Mouse (Mus musculus) adrenal gland, adult 8-10 months (tissue): ENCODE data around the gene Lce1b. TPM values are rescaled to one million over a fixed set of nuclear protein-coding genes. Genes with fewer than 3 reads are reported as not detected.
"Not testable (repeated sequence)": the region's sequence is repeated elsewhere in the genome, so short reads cannot be mapped to it uniquely, and the experiment has no call there.

Experiments used
- DNase-seq: peaks from one replicate; pipeline ENCODE4 v3.0.0; 2022
- total RNA-seq, 4 experiments: library from RNA; stranded (reverse); gene quantifications; 2 replicates each; pipeline ENCODE4 v1.2.4; 2022

Gene Lce1b
- total RNA-seq, result not detected

GRCm38 (mm10) chr3:92656826-92657225, at the start of gene Lce1b:
Gene Lce1b (minus strand): TSS chr3:92656926.
- no peak for DNase-seq

- DNase-seq, result no peak
Measured at GRCm38 (mm10) chr3:92694613-92695012, 37.9 kb upstream of the Lce1b start.

- no peak for DNase-seq
Measured at GRCm38 (mm10) chr3:92691688-92692087, 35.0 kb upstream of the Lce1b start.

- DNase-seq, result not testable (repeated sequence)
Measured at GRCm38 (mm10) chr3:92689154-92689553, 32.4 kb upstream of the Lce1b start.

GRCm38 (mm10) chr3:92687110-92687509, 30.4 kb upstream of the Lce1b start, which contains the start of gene Lce1d:
Gene Lce1d (minus strand): TSS chr3:92687210.
- no peak for DNase-seq

GRCm38 (mm10) chr3:92678947-92679346, 22.2 kb upstream of the Lce1b start, which contains the start of gene Lce1c:
Gene Lce1c (plus strand): TSS chr3:92679247.
- DNase-seq, result no peak

GRCm38 (mm10) chr3:92670215-92670614, 13.5 kb upstream of the Lce1b start, which contains the start of gene Lce1a2:
Gene Lce1a2 (minus strand): TSS chr3:92670315.
- DNase-seq, result no peak

- no peak for DNase-seq
Measured at GRCm38 (mm10) chr3:92648207-92648606, 8.5 kb downstream of the Lce1b start, which contains the start of gene Lce1a1. Gene Lce1a1 (minus strand): TSS chr3:92648307.

- DNase-seq, result no peak
Measured at GRCm38 (mm10) chr3:92639854-92640253, 16.9 kb downstream of the Lce1b start.

- DNase-seq, result no peak
Measured at GRCm38 (mm10) chr3:92638653-92638991, 18.1 kb downstream of the Lce1b start.

GRCm38 (mm10) chr3:92637745-92638652, 18.7 kb downstream of the Lce1b start:
- DNase-seq, result no peak

- no peak for DNase-seq
Measured at GRCm38 (mm10) chr3:92621560-92621959, 35.2 kb downstream of the Lce1b start, which contains the start of gene Lce6a. Gene Lce6a (minus strand): TSS chr3:92621660.

- DNase-seq, result no peak
Measured at GRCm38 (mm10) chr3:92609804-92610203, 46.9 kb downstream of the Lce1b start.

GRCm38 (mm10) chr3:92607392-92607791, 49.3 kb downstream of the Lce1b start, which contains the start of gene 2210017I01Rik:
Gene 2210017I01Rik (minus strand): TSS chr3:92607492.
- no peak for DNase-seq

Other genes starting within 250 kb of the Lce1b start
- gene Sprr2i, start 248.9 kb downstream of the Lce1b start, total RNA-seq, result not detected
- gene Sprr2j-ps, start 238.8 kb downstream of the Lce1b start, total RNA-seq, result not detected
- 1 to 10 TPM; 2.6 to 7.5 (median 4.1) TPM for gene Gm9774, start 227.5 kb downstream of the Lce1b start, total RNA-seq
- gene Sprr2k, start 224.3 kb downstream of the Lce1b start, total RNA-seq, result not detected
- not detected for gene Sprr1b, start 218.1 kb downstream of the Lce1b start, total RNA-seq
- gene Sprr3, start 198.2 kb downstream of the Lce1b start, total RNA-seq, result not detected
- not detected for gene Sprr1a, start 171.0 kb downstream of the Lce1b start, total RNA-seq
- not detected for gene Sprr4, start 156.4 kb downstream of the Lce1b start, total RNA-seq
- gene 2310046K23Rik, start 122.4 kb downstream of the Lce1b start, total RNA-seq, result not detected
- gene Ivl, start 83.2 kb downstream of the Lce1b start, total RNA-seq, result not detected
- gene Smcp, start 67.9 kb downstream of the Lce1b start, total RNA-seq, result not detected
- gene 2210017I01Rik, start 49.4 kb downstream of the Lce1b start, total RNA-seq, result not detected
- not detected for gene Lce6a, start 35.3 kb downstream of the Lce1b start, total RNA-seq
- gene Lce1a1, start 8.6 kb downstream of the Lce1b start, total RNA-seq, result not detected
- gene Lce1a2, start 13.4 kb upstream of the Lce1b start, total RNA-seq, result not detected
- not detected for gene Lce1c, start 22.3 kb upstream of the Lce1b start, total RNA-seq
- not detected for gene Lce1d, start 30.3 kb upstream of the Lce1b start, total RNA-seq
- not detected for gene Lce1e, start 52.1 kb upstream of the Lce1b start, total RNA-seq
- not detected for gene Lce1f, start 63.4 kb upstream of the Lce1b start, total RNA-seq
- gene Gm38119, start 82.2 kb upstream of the Lce1b start, total RNA-seq, result not detected
- gene Lce1g, start 95.4 kb upstream of the Lce1b start, total RNA-seq, result not detected
- not detected for gene Lce1h, start 108.1 kb upstream of the Lce1b start, total RNA-seq
- not detected for gene Lce1i, start 122.0 kb upstream of the Lce1b start, total RNA-seq
- gene Lce1j, start 133.6 kb upstream of the Lce1b start, total RNA-seq, result not detected
- gene Lce1k, start 151.0 kb upstream of the Lce1b start, total RNA-seq, result not detected
- gene Kprp, start 170.3 kb upstream of the Lce1b start, total RNA-seq, result not detected
- gene Lce1l, start 194.4 kb upstream of the Lce1b start, total RNA-seq, result not detected
- not detected for gene 2310050C09Rik, start 213.3 kb upstream of the Lce1b start, total RNA-seq